Mouse (Mus musculus) G1E (cell line): ENCODE results near the gene Ajap1.

Experiments
- CTCF ChIP-seq: IDR thresholded peaks from 2 replicates; pipeline ENCODE4 v1.5.1; 2012; ENCODE audit warnings: low read depth, low read length, inconsistent platforms, mixed read lengths
- GATA1 ChIP-seq: IDR thresholded peaks from 2 replicates; pipeline ENCODE4 v1.6.1; 2012; ENCODE audit warnings: borderline replicate concordance, low read length, inconsistent platforms, mixed read lengths
- TAL1 ChIP-seq: conservative IDR thresholded peaks from 2 replicates; pipeline ENCODE4 v1.6.1; 2012; ENCODE audit warnings: low read depth, low read length, inconsistent platforms, mixed read lengths

GRCm38 (mm10) chr4:153377981-153378380 lies 104.6 kb downstream of the Ajap1 start:
- no peak for TF ChIP-seq CTCF
- no peak for TF ChIP-seq GATA1
- no peak for TF ChIP-seq TAL1
